ENCODE assay signal across 14 mouse cellular contexts in the genomic region with DNA sequence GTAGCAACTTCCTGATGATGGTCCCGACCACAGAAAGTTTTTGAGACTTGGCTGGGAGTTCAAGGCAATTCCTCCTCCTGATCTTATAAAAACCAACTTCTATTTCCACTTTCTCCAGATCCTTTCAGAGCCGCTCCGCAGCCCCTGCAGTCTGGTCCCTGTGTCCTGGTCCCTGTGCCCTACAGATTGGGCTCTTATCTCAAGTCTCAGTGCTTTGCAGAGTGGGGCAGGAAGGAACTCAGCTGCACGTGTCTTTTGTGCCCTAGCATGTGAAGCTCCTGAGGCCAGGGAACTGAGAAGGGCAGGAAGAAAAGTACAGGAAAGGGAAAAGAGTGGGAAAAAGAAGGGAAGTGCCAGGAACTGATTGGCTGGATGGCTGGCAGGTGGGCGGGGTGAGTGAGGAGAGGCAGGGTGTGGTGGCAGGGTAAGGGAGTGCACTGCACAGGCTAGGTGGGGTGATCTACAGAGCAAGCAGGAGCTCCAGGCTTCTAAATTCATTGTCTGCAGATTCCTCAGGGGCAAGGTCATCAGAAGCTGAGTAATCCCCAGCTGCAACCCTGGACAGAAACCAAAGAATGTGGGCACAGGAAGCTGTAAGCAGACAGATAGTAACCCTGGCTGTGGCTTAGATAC. TPM values are rescaled to one million over a fixed set of nuclear protein-coding genes. Genes with fewer than 3 reads are reported as not detected.
DNase-seq lines count a peak whose midpoint lies in the region; ATAC-seq lines count a peak whose summit lies in the region.
"Had no signal": no experiment of that assay in that cellular context is flagged by ENCODE, and none has a peak within 500 bp of the region (broad histone marks: within the 10 kb centered on the region; RNA-seq: fewer than 3 reads in every experiment).

No protein-coding gene starts in this region.

- no peaks in the 10 kb centered on the region for H3K36me3 ChIP-seq in heart, embryonic 12.5 days
- no peaks in the 10 kb centered on the region for H3K36me3 ChIP-seq in liver, embryonic 13.5 days
- no peaks in the 10 kb centered on the region for H3K36me3 ChIP-seq in midbrain, embryonic 16.5 days (ENCODE audit: control insufficient read depth, insufficient read depth, low read length)
- H3K36me3 ChIP-seq: forebrain, embryonic 12.5 days; hindbrain, embryonic 15.5 days; neural tube, embryonic 12.5 days had no signal

- H3K9me3 ChIP-seq in heart, embryonic 12.5 days (replicated peaks): no peaks in the 10 kb centered on the region; the same call in 1 of the 2 replicates
- no peaks in the 10 kb centered on the region for H3K9me3 ChIP-seq in liver, embryonic 13.5 days (replicated peaks)
- H3K9me3 ChIP-seq in midbrain, embryonic 16.5 days (replicated peaks; ENCODE audit: control insufficient read depth, low read length, poor library complexity, severe bottlenecking): 0 out of 2 replicates have a peak, but pooled peaks cover 3% of the 10 kb centered on the region
- H3K9me3 ChIP-seq: hindbrain, embryonic 15.5 days; neural tube, embryonic 12.5 days had no signal

- DNase-seq in heart, adult 18-20 months: peak; percentile 8 to 26
- peak; percentile 41 for DNase-seq in 3T3-L1 (ENCODE audit: low read depth, low spot score)
- DNase-seq in adrenal gland, postnatal 10 days: peak; percentile 34
- DNase-seq in liver, embryonic 13.5 days: no peak
- no peak for DNase-seq in kidney, adult 18-20 months
- no peak for DNase-seq in cerebellum, postnatal 14 days
- DNase-seq: layer of hippocampus, adult 9-11 months had no signal

- WGBS in heart, embryonic 12.5 days: 36% methylated on average over 5 of the region's 5 CpGs
- 24% methylated on average over 5 of the region's 5 CpGs for WGBS in liver, embryonic 13.5 days (ENCODE audit: insufficient replicate concordance)
- 74% methylated on average over 5 of the region's 5 CpGs for WGBS in midbrain, embryonic 16.5 days

- H3K27ac ChIP-seq in heart, embryonic 12.5 days (ENCODE audit: poor library complexity, severe bottlenecking): no peak overlapping the region
- no peak overlapping the region for H3K27ac ChIP-seq in liver, embryonic 13.5 days
- H3K27ac ChIP-seq in midbrain, embryonic 16.5 days (ENCODE audit: low read length): no peak overlapping the region
- H3K27ac ChIP-seq: forebrain, embryonic 12.5 days; hindbrain, embryonic 15.5 days; neural tube, embryonic 12.5 days had no signal

- no peak overlapping the region for H3K4me3 ChIP-seq in heart, embryonic 12.5 days
- no peak overlapping the region for H3K4me3 ChIP-seq in liver, embryonic 13.5 days (replicated peaks)
- H3K4me3 ChIP-seq in midbrain, embryonic 16.5 days (ENCODE audit: low read depth, low read length): no peak overlapping the region
- H3K4me3 ChIP-seq: forebrain, embryonic 12.5 days; hindbrain, embryonic 15.5 days; neural tube, embryonic 12.5 days had no signal

- H3K4me2 ChIP-seq in heart, embryonic 12.5 days: no peak overlapping the region
- H3K4me2 ChIP-seq in liver, embryonic 13.5 days: no peak overlapping the region
- no peak overlapping the region for H3K4me2 ChIP-seq in midbrain, embryonic 16.5 days (ENCODE audit: low read length)
- H3K4me2 ChIP-seq: forebrain, embryonic 12.5 days; hindbrain, embryonic 15.5 days; neural tube, embryonic 12.5 days had no signal

- H3K4me1 ChIP-seq in heart, embryonic 12.5 days (replicated peaks): peaks cover 5% of the 10 kb centered on the region
- H3K4me1 ChIP-seq in liver, embryonic 13.5 days (replicated peaks): peaks cover 4% of the 10 kb centered on the region; the same call in 1 of the 2 replicates
- H3K4me1 ChIP-seq in midbrain, embryonic 16.5 days (ENCODE audit: control insufficient read depth, insufficient read depth, low read length): no peaks in the 10 kb centered on the region
- H3K4me1 ChIP-seq: forebrain, embryonic 12.5 days; hindbrain, embryonic 15.5 days; neural tube, embryonic 12.5 days had no signal

- H3K9ac ChIP-seq in heart, embryonic 12.5 days: no peak overlapping the region
- H3K9ac ChIP-seq in liver, embryonic 13.5 days: no peak overlapping the region
- H3K9ac ChIP-seq in midbrain, embryonic 16.5 days (ENCODE audit: low read depth, low read length): no peak overlapping the region
- H3K9ac ChIP-seq: forebrain, embryonic 12.5 days; hindbrain, embryonic 15.5 days; neural tube, embryonic 12.5 days had no signal

- no peak for ATAC-seq in heart, embryonic 12.5 days (ENCODE audit: insufficient number of reproducible peaks, low FRiP score)
- peak; percentile 73 for ATAC-seq in liver, embryonic 13.5 days (ENCODE audit: low read depth)
- ATAC-seq in midbrain, embryonic 16.5 days: no peak

- no peaks in the 10 kb centered on the region for H3K27me3 ChIP-seq in heart, embryonic 12.5 days (replicated peaks)
- no peaks in the 10 kb centered on the region for H3K27me3 ChIP-seq in liver, embryonic 13.5 days
- no peaks in the 10 kb centered on the region for H3K27me3 ChIP-seq in midbrain, embryonic 16.5 days (ENCODE audit: control insufficient read depth, insufficient read depth, low read depth, low read length)
- H3K27me3 ChIP-seq: forebrain, embryonic 12.5 days; hindbrain, embryonic 15.5 days; neural tube, embryonic 12.5 days had no signal

RNA-seq across cellular contexts. Expression of gene H60c, which starts 30.8 kb away (rescaled TPM):
- not detected for total RNA-seq in heart, adult 18-20 months (2021)
- polyA plus RNA-seq in heart, embryonic 12.5 days (2016; fragmentation: Nextera tagmentation; extraction: Ambion mirVana): not detected in 2 replicates
- not detected for total RNA-seq in adrenal gland, postnatal 10 days (2021)
- not detected in 2 replicates for polyA plus RNA-seq in liver, embryonic 13.5 days (2015; fragmentation: Nextera tagmentation; extraction: Ambion mirVana)
- polyA plus RNA-seq in midbrain, embryonic 16.5 days (2015; fragmentation: Nextera tagmentation; extraction: Ambion mirVana): not detected in 2 replicates
- total RNA-seq: liver, adult 2 months had no signal
- polyA plus RNA-seq: cortical plate, adult 2 months; forebrain, embryonic 12.5 days; hindbrain, embryonic 15.5 days; liver, adult 2 months; neural tube, embryonic 12.5 days had no signal

Comparison
In these comparisons a context has a peak if more than half of its experiments do, and no peak if none do; other contexts are left out.
1. DNase-seq: peak in heart, adult 18-20 months (2 of 2), 3T3-L1 (single experiment) and adrenal gland, postnatal 10 days (single experiment); none in liver, embryonic 13.5 days (single experiment), kidney, adult 18-20 months (single experiment) and cerebellum, postnatal 14 days (0 of 2).